22 mouse cellular contexts compared by ENCODE assay signal in genomic region chr5:115391935-115392334, GRCm38 (mm10). TPM values are rescaled to one million over a fixed set of nuclear protein-coding genes. Genes with fewer than 3 reads are reported as not detected.
DNase-seq lines count a peak whose midpoint lies in the region; ATAC-seq lines count a peak whose summit lies in the region.
"Had no signal": no experiment of that assay in that cellular context is flagged by ENCODE, and none has a peak within 500 bp of the region (broad histone marks: within the 10 kb centered on the region; RNA-seq: fewer than 3 reads in every experiment).

No protein-coding gene starts in this region.

- no peaks in the 10 kb centered on the region for H3K36me3 ChIP-seq in heart, embryonic 12.5 days
- H3K36me3 ChIP-seq in midbrain, embryonic 10.5 days = no peaks in the 10 kb centered on the region
- no peaks in the 10 kb centered on the region for H3K36me3 ChIP-seq in midbrain, embryonic 16.5 days (ENCODE audit: control insufficient read depth, insufficient read depth, low read length)
- H3K36me3 ChIP-seq in embryonic facial prominence, embryonic 13.5 days = no peaks in the 10 kb centered on the region
- no peaks in the 10 kb centered on the region for H3K36me3 ChIP-seq in stomach, embryonic 16.5 days (ENCODE audit: control insufficient read depth, insufficient read depth, low read length)
- H3K36me3 ChIP-seq: hindbrain, embryonic 15.5 days; intestine, embryonic 15.5 days had no signal

- ATAC-seq in heart, embryonic 12.5 days (ENCODE audit: insufficient number of reproducible peaks, low FRiP score) = peak; percentile 33; the same call in 1 of the 2 replicates
- ATAC-seq in midbrain, embryonic 16.5 days = no peak
- 0 out of 2 replicates have a peak, but pooled peaks have one; percentile 63 for ATAC-seq in embryonic facial prominence, embryonic 13.5 days (ENCODE audit: insufficient number of reproducible peaks, insufficient read depth, low FRiP score, low TSS enrichment, low read depth)
- ATAC-seq in stomach, embryonic 16.5 days (ENCODE audit: insufficient read depth, low FRiP score) = peak; percentile 64
- ATAC-seq: intestine, embryonic 15.5 days had no signal

- H3K9me3 ChIP-seq in heart, embryonic 12.5 days (replicated peaks) = no peaks in the 10 kb centered on the region
- no peaks in the 10 kb centered on the region for H3K9me3 ChIP-seq in midbrain, embryonic 10.5 days (replicated peaks)
- H3K9me3 ChIP-seq in midbrain, embryonic 16.5 days (replicated peaks; ENCODE audit: control insufficient read depth, low read length, poor library complexity, severe bottlenecking) = no peaks in the 10 kb centered on the region
- H3K9me3 ChIP-seq in embryonic facial prominence, embryonic 13.5 days = no peaks in the 10 kb centered on the region
- H3K9me3 ChIP-seq in stomach, embryonic 16.5 days (replicated peaks; ENCODE audit: control insufficient read depth, low read length) = no peaks in the 10 kb centered on the region
- H3K9me3 ChIP-seq: hindbrain, embryonic 15.5 days; intestine, embryonic 15.5 days had no signal

- peaks cover 17% of the 10 kb centered on the region for H3K4me1 ChIP-seq in heart, embryonic 12.5 days (replicated peaks)
- H3K4me1 ChIP-seq in midbrain, embryonic 10.5 days = peaks cover 65% of the 10 kb centered on the region
- no peaks in the 10 kb centered on the region for H3K4me1 ChIP-seq in midbrain, embryonic 16.5 days (ENCODE audit: control insufficient read depth, insufficient read depth, low read length)
- peaks cover 23% of the 10 kb centered on the region for H3K4me1 ChIP-seq in embryonic facial prominence, embryonic 13.5 days
- H3K4me1 ChIP-seq in stomach, embryonic 16.5 days (ENCODE audit: control insufficient read depth, insufficient read depth, low read length) = peaks cover 3% of the 10 kb centered on the region; the same call in 1 of the 2 replicates
- H3K4me1 ChIP-seq: hindbrain, embryonic 15.5 days had no signal

- peaks cover 6% of the 10 kb centered on the region; the same call in 1 of the 2 replicates for H3K27me3 ChIP-seq in heart, embryonic 12.5 days (replicated peaks)
- H3K27me3 ChIP-seq in midbrain, embryonic 10.5 days (ENCODE audit: low read depth, poor library complexity, severe bottlenecking) = no peaks in the 10 kb centered on the region
- no peaks in the 10 kb centered on the region for H3K27me3 ChIP-seq in midbrain, embryonic 16.5 days (ENCODE audit: control insufficient read depth, insufficient read depth, low read depth, low read length)
- H3K27me3 ChIP-seq in embryonic facial prominence, embryonic 13.5 days = no peaks in the 10 kb centered on the region
- no peaks in the 10 kb centered on the region for H3K27me3 ChIP-seq in stomach, embryonic 16.5 days (ENCODE audit: control insufficient read depth, insufficient read depth, low read length)
- H3K27me3 ChIP-seq: hindbrain, embryonic 15.5 days; intestine, embryonic 15.5 days had no signal

- WGBS in heart, embryonic 12.5 days = 29% methylated on average over 9 of the region's 9 CpGs
- 45% methylated on average over 9 of the region's 9 CpGs for WGBS in midbrain, embryonic 10.5 days
- 32% methylated on average over 9 of the region's 9 CpGs for WGBS in midbrain, embryonic 16.5 days
- WGBS in embryonic facial prominence, embryonic 13.5 days = 21% methylated on average over 9 of the region's 9 CpGs
- 31% methylated on average over 9 of the region's 9 CpGs for WGBS in stomach, embryonic 16.5 days

- no peak overlapping the region for H3K4me2 ChIP-seq in heart, embryonic 12.5 days
- no peak overlapping the region for H3K4me2 ChIP-seq in midbrain, embryonic 16.5 days (ENCODE audit: low read length)
- no peak overlapping the region for H3K4me2 ChIP-seq in embryonic facial prominence, embryonic 13.5 days
- H3K4me2 ChIP-seq in stomach, embryonic 16.5 days (ENCODE audit: low read depth, low read length) = no peak overlapping the region
- H3K4me2 ChIP-seq: hindbrain, embryonic 15.5 days; intestine, embryonic 15.5 days had no signal

- H3K9ac ChIP-seq in heart, embryonic 12.5 days = no peak overlapping the region
- no peak overlapping the region for H3K9ac ChIP-seq in midbrain, embryonic 16.5 days (ENCODE audit: low read depth, low read length)
- no peak overlapping the region for H3K9ac ChIP-seq in embryonic facial prominence, embryonic 13.5 days
- no peak overlapping the region; the same call in 1 of the 2 replicates for H3K9ac ChIP-seq in stomach, embryonic 16.5 days (ENCODE audit: low read length)
- H3K9ac ChIP-seq: hindbrain, embryonic 15.5 days; intestine, embryonic 15.5 days; liver, embryonic 14.5 days had no signal

- H3K27ac ChIP-seq in heart, embryonic 12.5 days (ENCODE audit: poor library complexity, severe bottlenecking) = no peak overlapping the region
- peak overlapping the region; percentile 96 for H3K27ac ChIP-seq in midbrain, embryonic 10.5 days (replicated peaks)
- no peak overlapping the region for H3K27ac ChIP-seq in midbrain, embryonic 16.5 days (ENCODE audit: low read length)
- peak overlapping the region; percentile 79 for H3K27ac ChIP-seq in embryonic facial prominence, embryonic 13.5 days
- H3K27ac ChIP-seq in stomach, embryonic 16.5 days (ENCODE audit: low read length) = peak overlapping the region; percentile 47
- H3K27ac ChIP-seq: hindbrain, embryonic 15.5 days; intestine, embryonic 15.5 days; liver, embryonic 14.5 days; macrophage had no signal

- no peak for DNase-seq in heart, adult 11 months
- no peak for DNase-seq in midbrain, embryonic 10.5 days (ENCODE audit: low spot score)
- DNase-seq in cerebellum, adult 11-12 months = no peak
- DNase-seq: adrenal gland, adult 8-10 months; B cell, adult 2 months; cerebellum, adult 8-10 months; cerebellum, postnatal 25 days; gastrocnemius, postnatal 10 days; heart, postnatal 36 days; kidney, adult 2 months; liver; lung, adult 2 months; lung, postnatal 10 days; thymus, postnatal 4 days had no signal

- H3K4me3 ChIP-seq in heart, embryonic 12.5 days = no peak overlapping the region
- H3K4me3 ChIP-seq in midbrain, embryonic 10.5 days = no peak overlapping the region
- H3K4me3 ChIP-seq in midbrain, embryonic 16.5 days (ENCODE audit: low read depth, low read length) = no peak overlapping the region
- no peak overlapping the region for H3K4me3 ChIP-seq in embryonic facial prominence, embryonic 13.5 days
- no peak overlapping the region for H3K4me3 ChIP-seq in stomach, embryonic 16.5 days (replicated peaks; ENCODE audit: low read length)
- H3K4me3 ChIP-seq: hindbrain, embryonic 15.5 days; intestine, embryonic 15.5 days had no signal

RNA-seq across cellular contexts. Expression of gene Msi1, which starts 37.5 kb away (rescaled TPM):
- polyA plus RNA-seq in heart, embryonic 12.5 days (2016; fragmentation: Nextera tagmentation; extraction: Ambion mirVana) = 6.7 and 6.8 TPM in 2 replicates
- polyA plus RNA-seq in midbrain, embryonic 10.5 days (2016; fragmentation: Nextera tagmentation; extraction: Ambion mirVana) = 190 and 232 TPM in 2 replicates
- 47.9 and 53.7 TPM in 2 replicates for polyA plus RNA-seq in midbrain, embryonic 16.5 days (2015; fragmentation: Nextera tagmentation; extraction: Ambion mirVana)
- 22.3 and 23.9 TPM in 2 replicates for polyA plus RNA-seq in embryonic facial prominence, embryonic 13.5 days (2015; fragmentation: Nextera tagmentation; extraction: Ambion mirVana)
- 3.5 and 4.9 TPM in 2 replicates for polyA plus RNA-seq in stomach, embryonic 16.5 days (2015; fragmentation: Nextera tagmentation; extraction: Ambion mirVana)
- polyA plus RNA-seq: macrophage had no signal

RNA-seq across cellular contexts. Expression of gene Cox6a1, which starts 43.2 kb away (rescaled TPM):
- 1,284 and 1,325 TPM in 2 replicates for polyA plus RNA-seq in heart, embryonic 12.5 days (2016; fragmentation: Nextera tagmentation; extraction: Ambion mirVana)
- 861 and 874 TPM in 2 replicates for polyA plus RNA-seq in midbrain, embryonic 10.5 days (2016; fragmentation: Nextera tagmentation; extraction: Ambion mirVana)
- polyA plus RNA-seq in midbrain, embryonic 16.5 days (2015; fragmentation: Nextera tagmentation; extraction: Ambion mirVana) = 1,007 and 1,008 TPM in 2 replicates
- 786 and 801 TPM in 2 replicates for polyA plus RNA-seq in embryonic facial prominence, embryonic 13.5 days (2015; fragmentation: Nextera tagmentation; extraction: Ambion mirVana)
- polyA plus RNA-seq in stomach, embryonic 16.5 days (2015; fragmentation: Nextera tagmentation; extraction: Ambion mirVana) = 927 and 1,043 TPM in 2 replicates

RNA-seq across cellular contexts. Expression of gene Triap1, which starts 50.9 kb away (rescaled TPM):
- polyA plus RNA-seq in heart, embryonic 12.5 days (2016; fragmentation: Nextera tagmentation; extraction: Ambion mirVana) = 38.1 and 38.8 TPM in 2 replicates
- polyA plus RNA-seq in midbrain, embryonic 10.5 days (2016; fragmentation: Nextera tagmentation; extraction: Ambion mirVana) = 56.4 and 60.8 TPM in 2 replicates
- polyA plus RNA-seq in midbrain, embryonic 16.5 days (2015; fragmentation: Nextera tagmentation; extraction: Ambion mirVana) = 47.9 and 52.6 TPM in 2 replicates
- polyA plus RNA-seq in embryonic facial prominence, embryonic 13.5 days (2015; fragmentation: Nextera tagmentation; extraction: Ambion mirVana) = 58.0 and 64.4 TPM in 2 replicates
- polyA plus RNA-seq in stomach, embryonic 16.5 days (2015; fragmentation: Nextera tagmentation; extraction: Ambion mirVana) = 49.4 and 60.9 TPM in 2 replicates

RNA-seq across cellular contexts. Expression of gene Gatc, which starts 51.0 kb away (rescaled TPM):
- polyA plus RNA-seq in heart, embryonic 12.5 days (2016; fragmentation: Nextera tagmentation; extraction: Ambion mirVana) = 24.2 and 26.1 TPM in 2 replicates
- 36.9 and 41.3 TPM in 2 replicates for polyA plus RNA-seq in midbrain, embryonic 10.5 days (2016; fragmentation: Nextera tagmentation; extraction: Ambion mirVana)
- 37.8 and 43.5 TPM in 2 replicates for polyA plus RNA-seq in midbrain, embryonic 16.5 days (2015; fragmentation: Nextera tagmentation; extraction: Ambion mirVana)
- 31.1 and 32.1 TPM in 2 replicates for polyA plus RNA-seq in embryonic facial prominence, embryonic 13.5 days (2015; fragmentation: Nextera tagmentation; extraction: Ambion mirVana)
- polyA plus RNA-seq in stomach, embryonic 16.5 days (2015; fragmentation: Nextera tagmentation; extraction: Ambion mirVana) = 21.3 and 24.5 TPM in 2 replicates

Comparison
In these comparisons a context has a peak if more than half of its experiments do, and no peak if none do; other contexts are left out.
1. H3K27ac ChIP-seq: peak in midbrain, embryonic 10.5 days (single experiment), embryonic facial prominence, embryonic 13.5 days (single experiment) and stomach, embryonic 16.5 days (single experiment); none in heart, embryonic 12.5 days (single experiment) and midbrain, embryonic 16.5 days (single experiment).